ENCODE assay signal across 20 mouse cellular contexts in the genomic region with DNA sequence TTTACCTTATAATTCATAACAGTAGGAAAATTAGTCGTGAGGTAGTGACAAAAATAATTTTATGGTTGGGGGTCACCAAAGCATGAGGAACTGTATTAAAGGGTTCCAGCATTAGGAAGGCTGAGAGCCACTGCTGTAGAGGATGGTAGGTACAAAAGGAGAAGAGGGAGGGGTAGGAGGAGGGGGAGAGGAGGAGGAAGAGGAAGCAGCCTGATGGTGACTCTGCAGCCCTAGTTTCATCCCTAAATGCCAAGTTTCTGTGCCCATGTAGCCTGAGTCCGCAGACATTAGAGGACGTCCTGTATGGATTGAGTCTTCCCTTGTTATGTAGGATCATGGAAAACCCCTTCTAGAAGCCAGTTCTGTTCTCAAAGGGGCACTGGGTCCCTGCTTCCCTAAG. TPM values are rescaled to one million over a fixed set of nuclear protein-coding genes. Genes with fewer than 3 reads are reported as not detected.
DNase-seq lines count a peak whose midpoint lies in the region; ATAC-seq and TF ChIP-seq lines count a peak whose summit lies in the region.
"Had no signal": no experiment of that assay in that cellular context is flagged by ENCODE, and none has a peak within 500 bp of the region (broad histone marks: within the 10 kb centered on the region; RNA-seq: fewer than 3 reads in every experiment).

No protein-coding gene starts in this region.

- H3K9me3 ChIP-seq in heart, embryonic 15.5 days (replicated peaks), result no peaks in the 10 kb centered on the region
- H3K9me3 ChIP-seq in forebrain, postnatal 0 days (ENCODE audit: low read length), result no peaks in the 10 kb centered on the region
- no peaks in the 10 kb centered on the region for H3K9me3 ChIP-seq in hindbrain, postnatal 0 days (ENCODE audit: low read length)
- H3K9me3 ChIP-seq: liver, embryonic 13.5 days; midbrain, embryonic 15.5 days; neural tube, embryonic 12.5 days had no signal

- peak overlapping the region; percentile 48; the same call in 1 of the 2 replicates for H3K4me2 ChIP-seq in heart, embryonic 15.5 days
- no peak overlapping the region for H3K4me2 ChIP-seq in forebrain, postnatal 0 days (ENCODE audit: low read depth)
- H3K4me2 ChIP-seq in hindbrain, postnatal 0 days (ENCODE audit: low read depth, low read length), result no peak overlapping the region

- H3K4me1 ChIP-seq in heart, embryonic 15.5 days (replicated peaks), result peaks cover 49% of the 10 kb centered on the region
- H3K4me1 ChIP-seq in forebrain, postnatal 0 days (ENCODE audit: insufficient read depth), result peaks cover 61% of the 10 kb centered on the region
- H3K4me1 ChIP-seq in hindbrain, postnatal 0 days (ENCODE audit: insufficient read depth, low read length), result peaks cover 39% of the 10 kb centered on the region

- H3K27me3 ChIP-seq in heart, embryonic 15.5 days, result no peaks in the 10 kb centered on the region
- no peaks in the 10 kb centered on the region for H3K27me3 ChIP-seq in forebrain, postnatal 0 days (ENCODE audit: insufficient read depth, low read length)
- no peaks in the 10 kb centered on the region for H3K27me3 ChIP-seq in hindbrain, postnatal 0 days (ENCODE audit: insufficient read depth, low read length)
- H3K27me3 ChIP-seq: midbrain, embryonic 15.5 days had no signal

- H3K36me3 ChIP-seq in heart, embryonic 15.5 days, result no peaks in the 10 kb centered on the region
- no peaks in the 10 kb centered on the region for H3K36me3 ChIP-seq in forebrain, postnatal 0 days (ENCODE audit: insufficient read depth)
- H3K36me3 ChIP-seq in hindbrain, postnatal 0 days (ENCODE audit: insufficient read depth, low read length), result no peaks in the 10 kb centered on the region
- H3K36me3 ChIP-seq: liver, embryonic 13.5 days; midbrain, embryonic 15.5 days; neural tube, embryonic 12.5 days had no signal

- no peak for DNase-seq in heart, postnatal 36 days
- no peak for DNase-seq in forebrain, postnatal 0 days
- DNase-seq in hindbrain, postnatal 0 days (ENCODE audit: low spot score), result no peak
- no peak for DNase-seq in spleen, postnatal 4 days (ENCODE audit: low spot score in 2 of 2)
- no peak for DNase-seq in lung, postnatal 10 days
- no peak for DNase-seq in right cerebral cortex, adult 18-20 months
- DNase-seq: adrenal gland, postnatal 10 days; cerebellum, adult 9-11 months; heart, adult 2 months; kidney, adult 8-10 months; kidney, postnatal 4 days; layer of hippocampus, postnatal 36 days; liver, embryonic 13.5 days; thymus, postnatal 36 days had no signal

- no peak overlapping the region for H3K9ac ChIP-seq in heart, embryonic 15.5 days
- peak overlapping the region; percentile 35; the same call in 1 of the 2 replicates for H3K9ac ChIP-seq in forebrain, postnatal 0 days
- H3K9ac ChIP-seq in hindbrain, postnatal 0 days (replicated peaks; ENCODE audit: low read length), result no peak overlapping the region
- H3K9ac ChIP-seq: liver, embryonic 13.5 days; midbrain, embryonic 15.5 days; neural tube, embryonic 12.5 days had no signal

- no peak overlapping the region for H3K27ac ChIP-seq in heart, embryonic 15.5 days
- peak overlapping the region; percentile 81; the same call in 1 of the 2 replicates for H3K27ac ChIP-seq in forebrain, postnatal 0 days (ENCODE audit: low read depth, low read length)
- H3K27ac ChIP-seq in hindbrain, postnatal 0 days, result 0 out of 2 replicates have a peak overlapping the region, but pooled peaks have one; percentile 78
- H3K27ac ChIP-seq: heart, adult 2 months; liver, embryonic 13.5 days had no signal

- H3K4me3 ChIP-seq in heart, embryonic 15.5 days, result no peak overlapping the region
- no peak overlapping the region for H3K4me3 ChIP-seq in forebrain, postnatal 0 days (ENCODE audit: low read depth, low read length)
- H3K4me3 ChIP-seq in hindbrain, postnatal 0 days (ENCODE audit: low read length), result no peak overlapping the region
- H3K4me3 ChIP-seq: heart, adult 2 months; liver, embryonic 13.5 days; midbrain, embryonic 15.5 days; neural tube, embryonic 12.5 days had no signal

- no peak for ATAC-seq in heart, embryonic 15.5 days (replicated peaks; ENCODE audit: insufficient number of reproducible peaks, insufficient read depth, low FRiP score, low read depth)
- 0 out of 2 replicates have a peak, but pooled peaks have one; percentile 43 for ATAC-seq in common myeloid progenitor, adult 5-6 weeks (replicated peaks; ENCODE audit: low read depth, poor library complexity, severe bottlenecking)
- ATAC-seq in forebrain, postnatal 0 days, result no peak
- no peak for ATAC-seq in hindbrain, postnatal 0 days
- ATAC-seq: CD4-positive, CD25-positive, alpha-beta regulatory T cell, adult 4 months; midbrain, embryonic 15.5 days had no signal

- no peak for TF ChIP-seq CTCF in forebrain, postnatal 0 days (IDR thresholded peaks at IDR 0.05; ENCODE audit: low read depth)
- TF ChIP-seq CTCF in hindbrain, postnatal 0 days (IDR thresholded peaks at IDR 0.05; ENCODE audit: low read depth), result no peak

- intact Hi-C loops in heart, postnatal 36 days (cut with DNase I), result no loop called here

- 36% methylated on average over 3 of the region's 3 CpGs for WGBS in heart, embryonic 15.5 days
- WGBS in forebrain, postnatal 0 days, result 59% methylated on average over 3 of the region's 3 CpGs
- 41% methylated on average over 3 of the region's 3 CpGs for WGBS in hindbrain, postnatal 0 days

RNA-seq across cellular contexts. Expression of a gene that starts 20.8 kb away (rescaled TPM):
- 3.0 and 3.3 TPM in 2 replicates for polyA plus RNA-seq in heart, embryonic 15.5 days (2015; fragmentation: Nextera tagmentation; extraction: Ambion mirVana)
- total RNA-seq in heart, postnatal 36 days (2021), result under 1 TPM; 0.53 to 0.89 TPM
- not detected in 2 replicates for total RNA-seq in common myeloid progenitor, adult 5-6 weeks (2017)
- total RNA-seq in forebrain, postnatal 0 days (2014; rRNA removed), result 3.8 and 6.8 TPM in 2 replicates
- 3.7 and 4.2 TPM in 2 replicates for polyA plus RNA-seq in forebrain, postnatal 0 days (2015; fragmentation: Nextera tagmentation; extraction: Ambion mirVana)
- total RNA-seq in hindbrain, postnatal 0 days (2014; rRNA removed), result 2.8 and 6.8 TPM in 2 replicates
- 4.4 and 4.6 TPM in 2 replicates for polyA plus RNA-seq in hindbrain, postnatal 0 days (2015; fragmentation: Nextera tagmentation; extraction: Ambion mirVana)
- total RNA-seq: hematopoietic stem cell, adult 5-6 weeks had no signal

RNA-seq across cellular contexts. Expression of a gene that starts 57.5 kb away (rescaled TPM):
- 0.05 and 0.15 TPM in 2 replicates for polyA plus RNA-seq in heart, embryonic 15.5 days (2015; fragmentation: Nextera tagmentation; extraction: Ambion mirVana)
- total RNA-seq in heart, postnatal 36 days (2021), result under 1 TPM; 0.16 to 0.44 TPM
- total RNA-seq in common myeloid progenitor, adult 5-6 weeks (2017), result not detected in 2 replicates
- 150 and 194 TPM in 2 replicates for total RNA-seq in forebrain, postnatal 0 days (2014; rRNA removed)
- polyA plus RNA-seq in forebrain, postnatal 0 days (2015; fragmentation: Nextera tagmentation; extraction: Ambion mirVana), result 183 and 214 TPM in 2 replicates
- total RNA-seq in hindbrain, postnatal 0 days (2014; rRNA removed), result 175 and 177 TPM in 2 replicates
- 113 and 127 TPM in 2 replicates for polyA plus RNA-seq in hindbrain, postnatal 0 days (2015; fragmentation: Nextera tagmentation; extraction: Ambion mirVana)
- total RNA-seq: hematopoietic stem cell, adult 5-6 weeks had no signal
- polyA plus RNA-seq: CD4-positive, CD25-positive, alpha-beta regulatory T cell, adult 4 months had no signal

Comparison
In these comparisons a context has a peak if more than half of its experiments do, and no peak if none do; other contexts are left out.
1. RNA of a gene that starts 57.5 kb away (total RNA-seq): 150 to 194 TPM in forebrain, postnatal 0 days and 175 to 177 TPM in hindbrain, postnatal 0 days; 0.16 to 0.44 TPM in heart, postnatal 36 days and not detected in common myeloid progenitor, adult 5-6 weeks; every median in the first group is over 100 times any median in the second.